Mouse (Mus musculus) frontal cortex, adult (tissue): ENCODE measurements around the gene Lpcat1.

ENCODE experiments used
- ATAC-seq: cut with Nextera tagmentation; 2 replicates; pipeline ENCODE4 v1.9.2; 2017; ENCODE audit warnings: mild to moderate bottlenecking, moderate library complexity, mixed read lengths; ENCODE audit not compliant: low TSS enrichment

The Lpcat1 gene

GRCm38 (mm10) chr13:73536403-73536821 lies 69.4 kb downstream of the Lpcat1 start, which contains the start of gene Slc6a3:
Slc6a3 (plus strand) TSS chr13:73536747.
- peak; percentile 65 for ATAC-seq

GRCm38 (mm10) chr13:73536824-73537223 lies 69.8 kb downstream of the Lpcat1 start:
- no peak; the same call in 1 of the 2 replicates for ATAC-seq

GRCm38 (mm10) chr13:73564201-73564600 lies 97.2 kb downstream of the Lpcat1 start:
- no peak for ATAC-seq
